Mouse (Mus musculus) layer of hippocampus, adult 2 months (tissue): Measurements from ENCODE around the gene Slamf8. TPM values are rescaled to one million over a fixed set of nuclear protein-coding genes. Genes with fewer than 3 reads are reported as not detected.

Experiments used
- DNase-seq, 2 experiments: peaks; one replicate each; pipeline ENCODE4 v3.0.0; 2022; ENCODE audit warnings: low spot score in 2 of 2
- H3K27ac ChIP-seq: fragments of 200-600 bp; 2 replicates; pipeline ENCODE4 v1.8.1; 2022
- H3K4me3 ChIP-seq: fragments of 200-600 bp; 2 replicates; pipeline ENCODE4 v1.8.1; 2022; ENCODE audit warnings: mild to moderate bottlenecking
- CTCF ChIP-seq: fragments of 200-600 bp; conservative IDR thresholded peaks from 2 replicates; pipeline ENCODE4 v1.8.1; 2022; ENCODE audit warnings: antibody characterized with exemption, mild to moderate bottlenecking, moderate library complexity
- total RNA-seq, 2 experiments: library from RNA; stranded (reverse); gene quantifications; 2 replicates each; pipeline ENCODE4 v1.2.3; 2021

Slamf8 gene
- total RNA-seq, 2 experiments from 2014 or later: not detected

GRCm38 (mm10) chr1:172540283-172540820 lies 50.0 kb downstream of the Slamf8 start:
- Histone ChIP-seq H3K4me3 (no peak overlapping the region), H3K27ac (no peak overlapping the region)
- no peak for TF ChIP-seq CTCF
- no peak for DNase-seq

- Histone ChIP-seq H3K4me3 (no peak overlapping the region), H3K27ac (no peak overlapping the region)
- no peak for DNase-seq
- TF ChIP-seq CTCF: no peak
Measured at GRCm38 (mm10) chr1:172539827-172540226, 50.5 kb downstream of the Slamf8 start.

- no peak overlapping the region for H3K27ac ChIP-seq
Measured at GRCm38 (mm10) chr1:172535116-172535515, 55.3 kb downstream of the Slamf8 start.

GRCm38 (mm10) chr1:172532551-172532950 lies 57.8 kb downstream of the Slamf8 start:
- no peak overlapping the region; the same call in 1 of the 2 replicates for H3K4me3 ChIP-seq
- DNase-seq: no peak
- H3K27ac ChIP-seq: no peak overlapping the region
- TF ChIP-seq CTCF: no peak

More at GRCm38 (mm10) chr1:172535116-172535515, 55.3 kb downstream of the Slamf8 start:
- no peak overlapping the region for H3K4me3 ChIP-seq
- TF ChIP-seq CTCF: no peak
- no peak for DNase-seq

Other genes with a start within 250 kb of the Slamf8 start
- 10 to 100 TPM; 83.2 to 91.6 TPM for gene Kcnj10, start 249.4 kb downstream of the Slamf8 start, total RNA-seq
- gene Pigm, start 214.0 kb downstream of the Slamf8 start, total RNA-seq: 1 to 10 TPM; 8.3 to 9.2 TPM
- gene Slamf9, start 115.2 kb downstream of the Slamf8 start, total RNA-seq: under 1 TPM in 1 of 2 experiments, not detected in 1; 0.38 TPM
- gene Igsf9, start 108.8 kb downstream of the Slamf8 start, total RNA-seq: 1 to 10 TPM; 5.7 to 9.2 TPM
- 10 to 100 TPM in 1 of 2 experiments, 1 to 10 TPM in 1; 7.9 to 13.1 TPM for gene Tagln2, start 90.5 kb downstream of the Slamf8 start, total RNA-seq
- gene Cfap45, start 69.8 kb downstream of the Slamf8 start, total RNA-seq: 1 to 10 TPM; 4.2 to 4.8 TPM
- gene Vsig8, start 34.6 kb downstream of the Slamf8 start, total RNA-seq: under 1 TPM; 0.41 to 0.61 TPM
- not detected for gene Fcrl6, start 12.0 kb upstream of the Slamf8 start, total RNA-seq
- 1 to 10 TPM; 6.6 to 7.5 TPM for gene Dusp23, start 42.4 kb upstream of the Slamf8 start, total RNA-seq
- gene Crp, start 107.5 kb upstream of the Slamf8 start, total RNA-seq: not detected